Mouse (Mus musculus): Measurements from ENCODE around the gene Efna1.

Efna1 gene

DNA sequence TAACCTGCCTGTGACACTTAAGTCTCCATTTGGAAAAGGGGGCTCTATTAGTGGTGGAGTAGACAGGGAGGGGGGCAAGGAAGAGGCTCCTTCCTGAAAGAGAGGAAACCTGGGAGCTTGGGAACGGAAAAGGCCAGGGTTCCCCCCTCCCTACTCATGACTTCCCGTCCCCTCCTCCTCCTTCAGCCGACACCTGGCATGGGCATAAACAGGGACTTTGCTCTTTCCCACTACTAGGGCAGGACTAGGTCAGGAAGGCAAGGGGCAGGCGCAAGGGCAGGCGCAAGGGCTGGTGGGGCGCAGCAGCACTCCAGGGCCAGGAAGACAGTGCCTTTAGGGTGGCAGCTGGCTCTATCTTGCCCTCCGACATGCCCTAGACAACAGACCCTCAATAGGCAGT is 2.8 kb downstream of the Efna1 start:
- peak; percentile 88 for DNase-seq

DNA sequence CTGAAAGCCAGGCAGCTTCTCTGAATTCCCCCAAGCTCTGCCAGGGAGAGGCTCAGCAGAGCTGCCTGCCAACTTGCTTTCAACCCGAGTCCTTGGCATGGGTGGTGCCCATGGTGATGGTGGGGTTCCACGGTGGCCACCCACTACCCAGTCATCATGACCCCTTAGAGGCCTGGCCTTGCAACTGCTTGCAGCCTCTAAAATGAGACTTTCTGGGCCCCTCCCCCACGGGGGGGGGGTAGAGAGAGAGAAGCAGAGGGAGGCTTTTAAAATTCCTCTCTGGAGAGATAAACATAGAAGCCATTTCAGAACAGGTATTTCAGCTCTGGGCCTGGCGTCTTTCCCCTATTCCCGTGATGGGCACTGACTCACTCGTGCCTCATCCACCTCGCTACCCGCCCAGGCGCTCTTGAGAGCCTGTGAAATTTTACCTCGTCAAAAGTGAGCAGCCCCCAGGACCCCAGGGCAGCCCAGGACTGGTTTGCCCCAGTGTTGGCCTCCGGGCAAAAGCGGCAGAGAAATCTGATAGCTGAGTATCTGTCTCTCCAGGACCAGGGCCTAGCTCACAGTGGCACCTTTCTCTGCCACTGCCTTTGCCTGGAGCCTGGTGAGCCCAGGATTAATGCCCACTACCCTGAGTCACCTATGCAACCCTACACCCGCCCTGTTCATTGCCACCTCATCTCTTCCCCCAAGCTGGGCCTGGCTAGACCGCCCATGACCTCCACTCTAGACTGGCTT is 3.5 kb downstream of the Efna1 start:
- DNase-seq, result peak; percentile 53

DNA sequence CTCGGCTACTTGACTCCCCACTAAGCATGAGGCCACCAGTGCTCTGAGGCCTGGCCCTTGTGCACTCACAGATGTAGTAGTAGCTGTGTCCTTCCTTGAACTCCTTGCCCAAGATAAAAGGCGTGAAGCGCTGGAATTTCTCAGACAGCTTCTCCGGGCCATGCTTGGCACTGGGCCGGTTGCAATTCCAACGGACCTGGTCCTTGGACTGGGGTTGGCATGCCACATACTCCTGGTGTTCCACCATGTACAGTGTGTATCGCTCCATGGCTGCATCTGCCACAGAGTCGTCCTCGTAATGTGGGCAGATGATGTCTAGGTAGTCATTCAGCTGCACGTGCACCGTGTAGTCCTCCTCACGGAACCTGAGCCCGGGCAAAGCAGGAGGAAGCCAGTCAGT is 4.9 kb downstream of the Efna1 start:
- no peak for DNase-seq

DNA sequence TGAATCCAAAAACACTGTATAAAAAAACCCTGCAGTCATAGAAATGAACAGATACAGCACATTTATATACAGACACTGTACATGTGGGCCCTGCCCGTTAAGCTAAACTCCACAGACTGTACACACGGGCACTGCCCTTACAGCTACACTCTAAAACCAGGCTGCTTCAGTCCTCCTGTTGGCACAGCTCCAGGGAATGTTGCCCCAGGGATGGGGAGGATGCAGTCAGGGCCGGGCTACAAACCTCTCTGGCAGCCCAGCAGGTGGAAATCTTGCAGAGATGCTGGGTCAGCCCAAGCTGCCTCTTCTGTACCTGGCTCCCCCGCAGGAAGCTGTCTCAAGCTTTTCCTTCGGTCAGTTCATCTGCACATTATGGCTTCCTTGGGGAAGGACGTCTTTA is 9.2 kb downstream of the Efna1 start:
- DNase-seq, result peak; percentile 56

DNA sequence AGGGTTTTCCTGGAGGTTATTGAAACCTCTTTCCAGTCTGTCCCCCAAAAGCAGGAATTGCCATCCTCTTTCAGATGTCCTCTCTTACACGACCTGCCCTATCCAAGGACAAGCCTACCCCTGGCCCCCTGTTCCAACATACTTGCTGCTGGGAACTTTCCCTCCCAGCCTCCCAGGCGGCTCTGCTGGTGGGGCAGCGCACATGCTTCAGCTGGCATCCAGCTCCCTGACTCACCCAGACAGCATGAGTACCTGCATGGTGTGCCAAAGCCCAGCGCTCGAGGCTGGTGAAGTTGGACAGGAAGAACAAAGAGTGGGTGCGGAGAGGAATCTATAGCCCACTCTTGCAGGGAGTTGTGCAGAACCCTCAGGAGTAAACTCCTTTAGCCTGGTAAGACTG is 10.1 kb downstream of the Efna1 start:
- DNase-seq, result peak; percentile 49

DNA sequence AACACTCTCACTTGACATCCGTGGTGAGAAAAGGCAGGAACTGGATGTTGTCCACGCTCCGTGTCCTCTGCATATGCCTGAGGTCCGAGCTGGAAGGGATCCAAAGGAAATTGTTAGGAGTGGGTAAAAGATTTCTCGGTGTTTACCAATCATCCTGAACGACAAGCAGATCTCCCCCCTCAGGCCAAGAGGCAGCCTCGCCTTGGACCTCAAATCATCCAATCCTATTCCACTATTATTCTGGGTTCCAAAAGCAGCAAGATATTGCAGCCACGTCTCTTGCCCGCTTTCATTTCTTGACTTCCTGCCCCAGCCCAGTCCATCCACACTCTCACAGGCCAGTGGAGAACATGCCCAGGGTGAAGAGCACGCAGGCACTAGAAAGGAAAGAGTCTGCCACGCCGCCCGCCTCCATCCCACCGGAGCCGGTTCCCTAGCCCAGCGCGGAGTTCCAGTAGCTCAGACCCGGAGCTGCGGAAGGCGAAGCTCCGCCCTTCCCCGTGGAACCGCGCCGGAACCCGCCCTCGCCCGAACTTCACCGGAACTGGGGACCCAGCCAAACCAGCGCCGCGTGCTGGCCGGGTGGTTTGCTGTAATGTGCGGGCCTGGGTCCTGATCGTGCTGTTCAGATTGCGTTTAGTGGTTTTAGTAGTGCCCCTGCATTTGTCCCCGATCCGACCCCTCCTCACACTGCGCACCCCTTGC is 10.7 kb downstream of the Efna1 start, which contains the start of gene Slc50a1:
Gene Slc50a1, minus strand, starts transcription at position 520 of the 705 bp plus-strand sequence.
- peak; percentile 91 for DNase-seq

DNA sequence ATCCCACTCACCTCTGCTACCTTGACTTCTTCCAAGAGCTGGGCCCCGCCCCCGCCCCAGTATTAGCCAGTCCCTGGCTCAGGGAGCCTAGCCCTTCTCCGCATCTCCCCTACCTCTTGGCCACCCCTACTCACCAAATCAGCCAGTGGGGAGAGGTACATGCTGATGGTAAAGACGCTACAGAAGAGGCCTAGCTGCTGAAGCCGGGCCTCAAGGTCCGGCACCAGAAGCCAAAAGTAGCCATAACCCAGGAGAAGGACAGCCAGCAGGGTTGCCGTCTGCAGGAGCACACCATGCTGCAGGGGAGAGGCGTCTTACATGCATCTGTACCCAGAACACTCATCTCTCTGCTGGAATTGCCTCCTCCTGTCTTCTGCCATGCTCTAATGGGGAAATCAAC is 12.0 kb downstream of the Efna1 start:
- DNase-seq, result no peak

DNA sequence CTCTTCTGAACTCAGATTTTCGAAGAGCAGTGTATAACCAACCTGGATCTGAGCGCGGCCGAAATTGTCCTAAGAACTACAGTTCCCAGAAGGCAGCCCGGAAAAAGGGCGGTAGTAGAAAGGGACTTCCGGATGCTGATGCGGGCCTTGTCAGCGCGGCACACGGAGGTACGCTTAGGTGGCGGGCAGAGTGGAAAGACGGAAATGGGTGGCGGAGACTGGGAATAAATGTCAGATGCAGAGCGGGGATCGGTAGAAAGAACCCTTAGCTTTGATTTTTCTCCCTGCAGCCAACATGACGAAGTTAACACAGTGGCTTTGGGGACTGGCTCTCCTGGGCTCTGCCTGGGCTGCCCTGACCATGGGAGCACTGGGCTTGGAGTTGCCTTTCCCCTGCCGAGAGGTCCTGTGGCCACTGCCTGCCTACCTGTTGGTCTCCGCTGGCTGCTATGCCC is 14.5 kb downstream of the Efna1 start:
- DNase-seq, result peak; percentile 87

DNA sequence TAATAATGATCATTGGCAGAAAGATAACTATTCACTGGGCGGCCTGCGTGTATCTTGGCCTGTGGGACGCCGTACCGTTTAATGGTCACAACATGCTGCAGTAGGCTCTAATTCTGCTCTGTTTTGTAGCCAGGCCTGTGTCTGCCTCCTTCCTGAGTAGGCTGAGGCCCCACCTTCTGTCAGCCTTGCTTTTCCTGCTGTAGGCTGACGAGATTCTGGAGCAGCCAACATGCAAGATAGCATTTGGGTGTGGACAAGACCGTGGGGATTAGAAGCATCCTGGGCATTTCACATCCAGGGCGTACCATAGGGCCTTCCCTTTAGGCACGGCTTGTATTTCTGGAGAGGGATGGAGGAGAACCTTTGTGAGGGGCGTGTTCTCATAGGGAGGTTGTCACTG is 18.5 kb downstream of the Efna1 start:
- DNase-seq, result peak; percentile 58

DNA sequence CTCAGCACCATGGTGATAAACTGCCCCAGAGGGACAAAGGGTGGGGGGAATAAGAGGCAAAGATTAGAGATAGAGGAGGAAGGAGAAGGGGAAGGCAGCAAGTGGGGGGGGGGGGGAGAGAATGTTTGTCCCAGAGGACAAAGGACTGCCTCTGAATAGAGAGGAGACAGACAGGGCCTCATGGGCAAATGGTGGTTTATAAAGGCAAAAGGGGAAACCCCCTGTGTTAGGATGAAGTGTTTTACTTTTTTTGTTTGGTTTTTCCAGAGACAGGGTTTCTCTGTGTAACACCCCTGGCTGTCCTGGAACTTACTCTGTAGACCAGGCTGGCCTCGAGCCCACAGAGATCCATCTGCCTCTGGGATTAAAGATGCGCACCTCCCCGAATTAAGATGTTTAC is 20.7 kb downstream of the Efna1 start:
- DNase-seq, result no peak

DNA sequence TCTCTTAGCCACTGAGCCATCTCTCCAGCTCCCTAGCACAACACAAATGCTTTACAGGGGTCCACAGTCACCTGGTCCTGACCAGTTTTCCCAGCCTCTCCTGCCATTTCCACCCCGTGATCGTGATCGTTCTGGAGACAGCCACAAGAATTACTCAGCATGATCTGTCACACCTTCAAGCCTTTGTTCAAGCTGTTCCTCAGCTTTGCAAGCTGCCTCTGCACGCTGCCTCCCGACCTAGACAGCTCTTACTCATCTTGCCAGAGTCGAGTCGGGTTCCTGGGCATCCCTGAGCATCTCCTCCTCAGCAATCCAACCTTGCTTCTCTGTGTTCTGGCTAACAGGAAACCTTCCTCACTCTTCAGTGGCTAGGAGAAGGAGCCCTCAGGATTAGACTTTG is 21.9 kb downstream of the Efna1 start, which contains the start of gene Dpm3:
Gene Dpm3, plus strand, starts transcription at position 283 of the 400 bp plus-strand sequence.
- no peak for DNase-seq

DNA sequence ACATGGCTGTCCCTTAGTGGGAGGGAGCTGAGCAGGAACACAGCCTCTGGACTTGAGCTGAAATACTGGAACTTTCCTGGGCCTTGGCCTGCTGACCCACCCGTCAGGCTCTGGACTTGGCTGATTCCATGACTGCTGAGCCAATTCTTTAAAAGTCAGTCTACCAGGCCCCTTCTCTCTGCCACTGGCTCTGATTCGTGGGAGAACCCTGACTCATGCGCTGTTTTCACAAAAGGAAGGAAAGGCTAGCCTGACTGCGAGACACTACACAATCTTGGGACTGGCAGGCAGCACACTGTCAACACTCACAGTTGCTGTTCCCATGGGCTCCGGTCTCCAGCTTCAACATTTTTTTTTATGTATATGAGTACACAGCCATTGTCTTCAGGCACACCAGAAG is 24.8 kb downstream of the Efna1 start:
- no peak for DNase-seq

DNA sequence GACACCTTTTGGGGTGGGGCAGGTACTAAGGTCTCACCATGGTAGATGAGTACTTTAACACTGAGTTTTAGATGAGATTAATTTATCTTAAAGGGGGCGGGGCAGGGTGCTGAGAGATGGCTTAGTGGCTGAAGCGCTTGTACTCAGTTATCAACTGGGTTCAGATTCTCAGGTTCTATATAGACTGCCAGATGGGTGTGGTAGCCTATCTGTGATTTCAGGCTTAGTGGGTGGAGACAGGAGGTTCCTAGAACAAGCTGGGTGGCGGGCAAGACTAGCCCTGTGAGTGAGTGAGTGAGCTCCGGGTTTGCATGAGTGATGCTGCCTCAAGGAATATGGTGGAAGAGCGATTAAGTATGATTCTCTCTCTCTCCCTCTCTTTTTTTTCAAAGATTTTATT is 25.9 kb downstream of the Efna1 start:
- no peak for DNase-seq

DNA sequence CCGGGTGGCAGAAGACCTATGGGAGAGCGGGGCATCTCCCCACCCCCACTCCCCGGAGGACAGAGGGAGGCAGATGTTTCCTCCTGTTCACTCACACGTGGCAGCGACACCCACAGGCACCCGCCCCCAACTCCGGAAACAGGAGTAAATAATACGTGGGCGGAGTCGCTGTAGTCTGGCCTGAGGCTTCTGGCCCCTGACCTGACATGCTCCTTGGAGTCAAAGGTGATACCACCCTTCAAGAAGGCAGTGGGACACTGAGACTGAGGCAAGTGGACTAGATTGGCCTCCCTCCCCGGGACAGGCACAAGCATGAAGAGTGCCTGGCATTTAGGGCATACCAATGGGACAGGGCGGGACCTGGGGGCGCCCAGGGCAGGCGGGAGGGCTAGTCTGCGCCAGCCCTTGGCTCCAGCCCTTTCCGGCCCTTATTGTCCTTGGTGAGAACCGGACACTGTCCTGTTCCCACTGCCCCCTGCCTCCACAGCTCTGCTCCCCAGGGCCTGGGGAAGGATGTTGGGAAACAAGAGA is 29.5 kb downstream of the Efna1 start:
- peak; percentile 82 for DNase-seq

DNA sequence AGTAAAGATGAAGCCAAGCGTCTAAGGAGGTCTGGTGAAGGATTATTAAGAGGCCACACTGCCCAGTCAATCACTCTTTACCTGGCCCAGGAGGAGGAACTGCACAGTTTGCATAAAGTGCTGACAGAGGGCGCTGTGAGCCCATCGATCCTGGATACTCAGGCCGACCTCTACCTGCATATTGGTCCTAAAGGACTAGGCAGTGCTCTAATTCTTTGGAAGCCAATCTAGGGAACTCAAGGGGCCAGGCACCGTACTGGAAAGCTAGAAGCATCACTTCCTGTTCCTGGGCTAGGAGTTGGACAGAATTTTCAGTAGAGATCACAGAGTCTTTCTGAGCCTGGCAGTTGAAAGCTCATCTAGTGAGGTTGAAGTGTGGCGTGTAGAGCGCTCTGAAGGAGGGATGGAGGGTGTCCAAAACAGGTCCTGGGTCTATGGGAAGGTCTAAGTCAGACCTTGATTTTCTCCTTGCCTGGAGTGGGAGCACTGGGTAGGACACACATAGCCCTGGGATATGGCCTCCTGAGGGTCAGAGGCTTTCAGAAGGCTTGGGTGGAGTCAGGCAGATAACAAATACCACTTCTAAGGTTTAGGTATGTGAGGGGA is 30.4 kb downstream of the Efna1 start:
- peak; percentile 85 for DNase-seq

DNA sequence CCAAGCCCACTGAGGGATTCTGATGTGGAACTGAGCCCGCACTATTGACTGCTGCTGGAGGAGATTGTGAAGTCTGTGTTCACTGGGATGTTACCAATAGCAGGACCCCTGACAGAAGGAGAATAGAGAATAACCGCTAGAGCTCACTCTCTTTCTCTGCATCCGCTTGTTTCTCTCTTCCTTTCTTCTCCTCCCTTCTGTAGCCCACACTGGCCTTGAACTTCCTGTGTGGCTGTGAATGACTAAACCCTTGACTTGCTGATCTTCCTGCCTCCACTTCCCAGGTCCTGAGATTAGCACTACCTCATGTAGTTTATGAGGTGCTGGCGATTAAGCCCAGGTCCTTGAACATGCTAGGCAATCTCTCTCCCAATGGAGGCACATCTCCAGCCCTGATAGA is 33.5 kb downstream of the Efna1 start:
- no peak for DNase-seq

DNA sequence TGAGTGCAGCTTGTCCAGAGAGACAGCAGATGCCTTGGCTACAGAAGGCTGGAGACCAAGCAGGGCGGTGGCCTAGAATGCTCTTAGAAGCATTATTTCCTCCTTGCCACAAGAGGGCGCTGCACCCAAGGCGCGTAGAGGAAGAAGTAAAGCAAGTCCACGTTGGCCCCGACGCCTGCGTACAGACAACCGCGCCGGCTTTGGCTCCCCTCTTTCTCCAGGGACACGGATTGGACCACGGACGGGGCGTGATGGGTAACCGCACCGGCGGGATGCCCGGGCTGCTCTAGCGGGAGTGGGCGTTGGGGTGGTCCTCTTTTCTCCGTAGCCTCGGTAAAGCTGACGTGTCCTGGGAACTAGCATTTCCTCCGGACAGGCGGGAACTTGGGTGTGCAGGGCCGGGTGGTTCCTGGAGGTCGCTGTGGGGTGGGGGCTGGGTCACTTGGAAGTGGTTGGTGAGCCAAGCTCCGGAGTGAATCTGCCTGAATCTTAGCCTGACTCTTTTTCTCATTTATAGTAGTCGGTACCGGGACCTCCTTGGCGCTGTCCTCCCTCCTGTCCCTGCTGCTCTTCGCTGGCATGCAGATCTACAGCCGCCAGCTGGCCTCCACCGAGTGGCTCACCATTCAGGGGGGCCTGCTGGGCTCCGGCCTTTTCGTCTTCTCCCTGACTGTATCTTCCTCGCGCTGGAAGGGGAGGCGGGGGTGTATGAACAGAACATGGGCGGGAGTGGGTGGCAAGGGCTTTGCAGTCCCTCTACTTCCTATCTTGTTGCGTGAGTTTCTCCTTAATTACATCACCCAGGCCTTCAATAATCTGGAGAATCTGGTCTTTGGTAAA is 34.5 kb downstream of the Efna1 start, which contains the start of gene Trim46:
Gene Trim46, minus strand, starts transcription at position 49 of the 840 bp plus-strand sequence.
- peak; percentile 92 for DNase-seq

DNA sequence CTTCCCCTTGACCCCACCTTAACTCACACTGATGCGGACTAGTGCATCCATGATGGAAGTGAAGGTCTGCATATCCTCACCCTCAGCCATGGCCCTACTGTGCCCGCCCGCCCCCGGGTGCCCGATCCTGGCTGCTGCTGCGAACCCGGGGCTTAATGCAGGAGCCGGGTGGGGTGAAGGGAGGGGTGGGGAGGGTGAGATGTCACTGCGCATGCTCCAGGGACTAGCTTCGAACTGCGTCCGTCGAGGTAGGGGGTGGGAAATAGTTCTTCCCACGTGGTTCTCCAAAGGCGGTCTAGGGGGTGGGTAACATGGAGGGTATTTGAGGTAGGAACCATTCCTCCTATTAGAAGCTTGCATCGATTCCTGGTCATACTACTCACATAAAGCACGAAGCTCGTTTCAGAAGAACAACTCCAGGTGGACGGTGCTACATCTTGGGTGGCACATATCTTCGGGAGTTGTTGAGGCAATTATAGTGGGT is 35.2 kb downstream of the Efna1 start, which contains the start of gene Krtcap2:
Gene Krtcap2, plus strand, starts transcription at position 279 of the 484 bp plus-strand sequence.
- DNase-seq, result no peak

DNA sequence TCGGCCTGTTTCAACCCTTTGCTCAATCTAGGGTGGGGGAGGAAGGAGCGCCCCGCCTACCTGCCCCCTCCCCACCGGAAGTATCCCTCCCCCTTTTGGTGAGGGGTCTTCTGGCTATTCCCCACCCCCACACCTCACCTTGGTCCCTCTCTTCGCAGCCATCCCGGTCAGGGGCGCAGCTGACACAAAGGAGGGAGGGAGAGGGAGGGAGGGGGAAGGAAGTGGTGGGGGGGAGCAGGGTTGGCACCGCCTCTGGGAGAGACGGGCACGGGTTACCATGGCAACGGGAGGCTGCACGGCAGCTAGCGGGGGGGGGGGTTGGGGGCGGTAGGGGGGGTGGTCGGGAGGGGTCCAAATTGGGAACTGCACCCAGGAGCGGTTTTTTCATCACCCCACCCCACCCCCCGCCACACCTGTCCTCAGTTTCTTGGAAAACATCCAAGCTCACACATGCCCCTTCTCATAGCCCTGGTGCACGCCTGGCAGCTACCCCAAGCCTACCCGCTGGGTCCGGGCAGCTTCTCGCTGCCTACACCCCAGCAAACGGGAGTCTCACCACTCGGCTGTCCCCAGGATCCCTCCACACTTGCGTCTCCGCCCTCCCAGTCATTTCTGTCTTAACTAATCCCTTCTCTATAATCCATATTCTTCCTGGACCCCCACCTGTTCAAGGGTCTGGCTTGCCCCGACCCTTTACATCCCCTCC is 35.8 kb downstream of the Efna1 start:
- DNase-seq, result peak; percentile 46

DNA sequence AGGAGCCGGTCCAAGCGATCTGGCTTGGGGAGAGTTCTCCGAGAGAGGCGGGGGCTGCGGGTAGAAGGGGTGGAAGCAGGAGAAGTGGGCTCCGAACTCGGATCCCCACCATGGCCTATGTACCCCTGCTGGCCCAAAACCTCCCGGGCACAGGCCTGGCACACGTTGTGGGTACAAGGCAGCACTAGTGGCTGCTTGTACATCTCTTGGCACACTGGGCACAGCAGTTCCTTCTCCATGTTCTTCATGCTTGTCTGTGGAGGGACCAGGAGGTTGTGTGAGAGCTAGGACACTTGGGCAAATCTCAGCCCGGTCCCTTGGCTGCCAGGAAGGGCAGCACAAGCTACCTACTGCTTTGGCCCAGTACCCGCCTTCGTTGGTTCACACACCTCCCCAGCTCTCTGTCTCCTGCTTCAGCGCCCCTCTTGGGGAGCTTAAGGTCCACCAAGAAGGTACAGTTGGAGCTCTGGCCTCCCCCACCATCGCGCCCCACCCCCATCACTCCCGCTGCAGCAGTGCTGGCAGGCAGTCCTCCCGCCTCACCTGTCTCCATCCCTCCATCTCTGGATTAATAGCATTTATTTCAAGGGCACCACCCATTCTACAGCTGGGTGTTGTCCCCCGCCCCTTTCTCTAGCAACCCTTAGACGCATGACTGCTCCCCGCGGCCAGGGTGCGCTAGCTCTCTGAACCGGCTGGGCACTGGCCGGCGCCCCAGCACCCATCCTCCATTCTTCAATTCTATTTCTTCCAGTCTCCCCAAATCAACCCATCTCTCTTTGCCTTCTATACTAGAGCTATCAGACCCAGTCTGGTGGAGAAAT is 36.6 kb downstream of the Efna1 start:
- DNase-seq, result peak; percentile 70

DNA sequence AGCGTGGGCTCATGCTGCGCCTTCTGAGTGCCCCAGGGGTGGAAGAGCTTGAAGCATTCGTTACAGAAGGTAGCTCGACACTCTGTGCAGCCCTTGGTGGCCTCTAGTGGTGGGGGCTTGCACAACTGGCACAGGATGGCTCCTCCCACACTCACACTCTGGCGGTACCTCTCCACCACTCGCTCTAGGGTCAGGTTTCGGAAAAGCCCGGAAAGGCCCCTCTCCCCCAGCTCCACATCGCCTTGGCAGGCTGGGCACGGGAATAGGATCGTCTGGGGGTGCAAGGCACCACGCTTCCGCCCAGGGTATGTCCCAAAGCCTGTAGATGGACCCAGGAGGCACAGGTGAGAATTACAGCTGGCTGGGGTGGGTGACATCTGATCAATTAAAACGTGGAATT is 37.3 kb downstream of the Efna1 start:
- DNase-seq, result peak; percentile 76
